Mouse (Mus musculus) cerebellum, adult 11-12 months (tissue): ENCODE measurements at regions not wholly inside any gene's neighbourhood (a gene's known extent, or its start where the extent isn't known, plus 50 kb on each side); places are given as distances from the start of the nearest gene placed in this dataset.

Experiments used
- DNase-seq: peaks from one replicate; pipeline ENCODE4 v3.0.0; 2022

GRCm38 (mm10) chr13:71334925-71335324, 493.3 kb upstream of the Adamts16 start:
- DNase-seq = no peak

DNA sequence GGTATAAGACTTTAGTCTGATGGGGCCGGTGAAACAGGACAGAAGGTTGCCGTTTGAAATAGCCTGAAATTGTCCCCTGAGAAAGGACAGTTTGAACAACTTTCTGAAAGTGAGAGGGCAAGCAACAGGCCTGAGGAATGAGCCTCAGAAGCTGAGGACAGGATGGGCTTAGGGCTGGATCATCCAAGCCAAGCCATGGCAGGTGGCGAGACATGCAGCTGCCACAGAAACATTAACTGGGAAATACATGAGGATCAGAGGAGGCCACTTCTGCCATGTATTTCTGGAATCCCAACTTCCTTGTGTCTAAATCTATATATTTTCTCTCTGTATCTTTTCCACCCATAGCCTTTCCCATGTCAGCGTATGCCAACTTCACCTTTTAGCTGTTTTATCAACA, 491.5 kb upstream of the Adamts16 start:
- no peak for DNase-seq

DNA sequence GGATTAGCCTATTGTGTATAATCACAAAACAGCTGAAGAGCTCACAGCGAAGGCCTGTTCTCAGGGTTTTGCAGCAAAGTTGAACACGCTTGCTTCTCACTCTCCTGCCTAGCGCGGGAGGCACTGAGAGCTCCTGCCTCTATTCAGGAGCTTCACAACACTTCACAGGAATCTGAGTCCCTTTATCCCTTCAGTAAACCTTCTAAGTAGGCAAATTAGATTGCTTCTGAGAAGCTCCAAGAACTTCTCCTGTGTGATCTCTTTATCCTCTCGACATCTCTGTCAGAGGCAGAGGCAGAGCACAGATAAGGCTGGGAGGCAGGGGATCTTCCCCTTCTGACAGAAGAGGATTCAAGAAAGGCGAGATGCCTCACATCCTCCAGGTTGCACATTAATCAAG, 488.7 kb upstream of the Adamts16 start:
- DNase-seq = no peak

DNA sequence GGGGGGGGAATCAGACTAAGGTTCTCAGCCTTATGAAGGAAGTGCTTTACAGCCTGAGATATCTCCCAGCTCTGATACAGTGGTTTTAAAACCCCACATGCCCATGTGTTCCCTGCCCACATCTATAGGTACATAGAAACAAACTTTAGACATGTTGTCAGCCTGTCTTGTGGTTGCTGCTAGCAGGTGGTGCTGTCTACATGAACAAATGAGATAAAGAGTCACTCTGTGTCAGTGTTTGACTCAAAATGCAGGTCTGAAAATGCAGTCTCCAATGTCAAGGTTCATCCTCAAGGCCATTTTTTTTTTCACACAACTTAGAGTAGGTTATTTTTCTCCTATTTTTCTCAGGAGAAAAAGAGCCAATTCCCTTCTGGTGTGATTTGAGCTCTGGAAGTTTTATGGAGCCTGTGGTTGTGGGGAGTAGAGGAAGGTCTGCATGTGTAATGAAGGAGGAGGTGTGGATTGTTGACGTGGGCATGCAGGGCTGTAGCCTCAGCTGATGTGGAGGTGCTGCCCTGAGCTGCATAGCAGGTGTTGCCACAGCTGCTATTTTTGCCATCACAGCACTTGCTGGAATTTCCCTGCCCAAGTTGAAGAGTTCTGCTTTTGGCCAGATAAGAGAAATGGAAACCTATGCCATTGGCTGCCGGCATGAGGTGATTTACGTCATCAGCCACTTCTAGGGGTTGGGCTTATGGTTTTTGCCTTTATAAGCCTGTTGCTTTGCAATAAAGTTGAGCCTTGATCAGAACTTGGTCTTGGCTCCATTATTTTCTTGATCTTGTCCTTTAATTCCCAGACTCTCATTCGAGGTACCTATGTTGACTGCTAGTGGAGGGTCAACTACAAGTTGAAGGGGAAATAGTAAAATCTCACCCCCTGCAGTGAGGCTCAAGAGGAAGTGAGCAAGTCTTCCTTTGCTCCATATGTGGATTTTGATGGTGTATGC, 486.5 kb upstream of the Adamts16 start:
- DNase-seq = no peak

GRCm38 (mm10) chr13:71320489-71320888, 478.9 kb upstream of the Adamts16 start:
- DNase-seq = no peak

DNA sequence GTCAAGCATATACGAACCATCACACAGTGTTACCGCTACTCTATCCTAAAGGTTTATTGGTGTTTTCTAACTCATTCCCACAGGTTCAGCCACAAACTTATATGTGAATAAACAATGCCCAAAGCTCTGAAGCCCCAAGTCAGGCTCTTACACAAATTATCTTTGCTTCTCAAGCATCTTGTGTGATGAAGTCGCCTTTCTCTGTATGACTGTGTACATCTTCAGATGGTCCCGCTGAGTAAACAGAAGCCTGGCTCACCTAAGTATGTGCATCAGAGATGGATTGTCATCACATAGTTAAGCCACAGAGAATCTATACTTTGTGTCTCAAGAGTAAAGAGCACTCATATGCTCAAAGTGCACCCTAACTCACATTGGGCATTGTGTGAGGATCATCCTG, 462.3 kb upstream of the Adamts16 start:
- DNase-seq = no peak

- DNase-seq = no peak
These were observed 434.4 kb upstream of the Adamts16 start for GRCm38 (mm10) chr13:71275991-71276390.

DNA sequence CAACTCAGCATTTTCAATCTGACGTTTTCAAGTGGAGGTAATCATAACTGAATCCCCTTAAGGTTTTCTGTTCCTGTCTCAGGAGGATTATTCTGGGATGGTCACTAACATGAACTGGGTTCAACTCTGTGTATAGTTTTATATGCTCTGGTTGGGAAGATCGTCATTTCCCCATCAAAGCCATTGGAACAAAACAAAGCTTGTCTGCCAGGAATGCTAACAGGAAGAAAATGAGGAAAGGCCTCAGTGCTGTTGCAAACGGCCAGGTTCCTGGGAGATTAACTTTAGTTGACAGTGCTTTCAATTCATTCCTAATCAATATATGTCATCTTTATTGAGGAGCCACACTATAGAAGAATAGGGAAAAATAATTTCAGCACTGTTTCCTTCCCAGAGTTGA, 432.5 kb upstream of the Adamts16 start:
- no peak for DNase-seq

DNA sequence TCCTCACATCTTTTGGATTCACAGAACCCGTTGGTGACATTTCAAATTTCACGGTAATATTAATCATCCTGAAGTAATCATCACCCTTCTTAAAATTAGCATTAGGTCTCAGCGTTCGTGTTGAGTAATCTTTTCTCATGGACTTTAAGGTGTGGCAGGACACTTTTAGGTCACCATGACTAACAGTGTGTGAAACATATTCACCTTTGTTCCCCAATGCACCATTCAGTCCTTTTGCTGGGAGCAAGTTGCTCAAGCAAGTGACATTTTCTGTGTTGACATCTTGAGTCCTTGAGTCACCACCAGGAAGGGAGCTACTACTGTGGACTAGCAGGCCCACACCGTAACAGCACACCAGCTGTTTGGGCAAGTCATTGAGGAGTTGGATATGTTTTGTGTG, 431.9 kb upstream of the Adamts16 start:
- DNase-seq = no peak

- DNase-seq = no peak
These were observed 431.5 kb upstream of the Adamts16 start for GRCm38 (mm10) chr13:71273067-71273466.

DNA sequence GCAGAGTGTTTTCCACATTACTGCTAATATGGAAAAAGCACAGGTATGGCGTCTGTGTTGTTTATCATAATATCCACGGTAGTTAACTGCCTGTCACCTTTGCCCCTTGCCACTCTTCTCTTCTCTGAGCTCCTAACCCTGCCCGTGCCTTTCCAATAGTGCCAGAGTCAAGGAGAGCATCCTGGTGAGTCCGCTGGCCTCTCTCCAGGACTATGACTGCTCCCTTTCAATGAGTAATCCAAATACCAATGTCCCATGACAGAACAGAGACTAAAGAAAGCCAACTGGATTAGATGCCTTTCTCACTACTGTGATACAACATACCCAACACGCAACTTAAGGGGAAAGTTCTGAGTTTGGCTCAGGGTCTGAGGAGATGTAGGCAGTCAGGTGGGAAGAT, 430.8 kb upstream of the Adamts16 start:
- no peak for DNase-seq

- no peak for DNase-seq
These were observed 430.3 kb upstream of the Adamts16 start for GRCm38 (mm10) chr13:71271727-71272418.

- no peak for DNase-seq
These were observed 428.8 kb upstream of the Adamts16 start for GRCm38 (mm10) chr13:71270370-71270769.

- DNase-seq = no peak
These were observed 427.9 kb upstream of the Adamts16 start for GRCm38 (mm10) chr13:71269496-71269895.

- DNase-seq = no peak
These were observed 421.8 kb upstream of the Adamts16 start for GRCm38 (mm10) chr13:71263315-71263878.

DNA sequence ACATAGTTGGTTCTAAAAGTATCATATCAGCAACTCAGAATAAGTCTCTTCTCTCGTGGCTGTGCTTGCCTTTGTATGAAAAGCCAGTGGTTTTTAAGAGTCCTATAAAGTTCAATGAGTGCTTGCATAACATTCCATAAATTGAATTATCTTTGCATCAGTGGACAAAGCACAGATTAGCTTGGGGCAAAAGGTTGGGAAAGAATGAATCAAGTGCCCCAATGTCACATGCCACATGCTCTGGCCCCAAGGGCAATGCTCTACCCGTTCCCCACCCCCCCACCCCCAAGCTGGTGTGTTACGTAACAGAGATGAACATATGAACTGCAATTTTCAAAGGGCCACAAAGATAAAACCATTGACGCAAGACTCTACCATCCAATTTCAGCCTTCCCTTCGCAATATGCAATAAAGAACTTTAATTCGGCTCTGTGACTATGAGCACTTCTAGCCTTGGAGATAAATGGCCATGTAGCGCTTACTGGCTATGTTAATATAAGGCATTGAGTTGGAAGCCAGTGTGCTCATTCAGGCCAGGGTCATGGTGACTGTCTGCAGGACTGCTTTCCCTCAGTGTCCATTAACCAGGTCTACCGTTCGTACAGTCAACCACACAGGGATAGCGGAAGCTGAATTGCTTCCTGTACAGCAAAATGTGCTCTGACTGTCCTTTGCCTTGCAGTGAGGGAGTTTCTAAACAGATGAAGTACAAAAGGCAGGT, 421.1 kb upstream of the Adamts16 start:
- no peak for DNase-seq

DNA sequence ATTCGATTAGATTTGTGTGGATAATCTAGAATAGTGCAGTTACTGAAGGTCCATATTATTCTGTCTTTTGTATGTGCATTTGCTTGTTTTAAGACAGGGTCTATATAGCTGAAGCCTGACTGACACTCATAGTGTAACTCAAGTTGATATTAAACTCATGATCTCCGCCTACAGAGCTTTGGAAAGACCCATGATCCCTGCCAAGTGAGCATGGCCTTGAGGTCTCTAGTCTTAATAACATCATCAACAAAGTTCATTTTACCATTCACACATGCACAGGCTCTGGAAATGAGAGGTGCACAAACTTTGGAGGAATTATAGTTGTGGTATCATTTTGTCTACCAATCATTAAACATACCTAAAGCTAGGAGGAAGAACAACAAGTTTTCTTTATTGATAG, 412.4 kb upstream of the Adamts16 start:
- DNase-seq = no peak

DNA sequence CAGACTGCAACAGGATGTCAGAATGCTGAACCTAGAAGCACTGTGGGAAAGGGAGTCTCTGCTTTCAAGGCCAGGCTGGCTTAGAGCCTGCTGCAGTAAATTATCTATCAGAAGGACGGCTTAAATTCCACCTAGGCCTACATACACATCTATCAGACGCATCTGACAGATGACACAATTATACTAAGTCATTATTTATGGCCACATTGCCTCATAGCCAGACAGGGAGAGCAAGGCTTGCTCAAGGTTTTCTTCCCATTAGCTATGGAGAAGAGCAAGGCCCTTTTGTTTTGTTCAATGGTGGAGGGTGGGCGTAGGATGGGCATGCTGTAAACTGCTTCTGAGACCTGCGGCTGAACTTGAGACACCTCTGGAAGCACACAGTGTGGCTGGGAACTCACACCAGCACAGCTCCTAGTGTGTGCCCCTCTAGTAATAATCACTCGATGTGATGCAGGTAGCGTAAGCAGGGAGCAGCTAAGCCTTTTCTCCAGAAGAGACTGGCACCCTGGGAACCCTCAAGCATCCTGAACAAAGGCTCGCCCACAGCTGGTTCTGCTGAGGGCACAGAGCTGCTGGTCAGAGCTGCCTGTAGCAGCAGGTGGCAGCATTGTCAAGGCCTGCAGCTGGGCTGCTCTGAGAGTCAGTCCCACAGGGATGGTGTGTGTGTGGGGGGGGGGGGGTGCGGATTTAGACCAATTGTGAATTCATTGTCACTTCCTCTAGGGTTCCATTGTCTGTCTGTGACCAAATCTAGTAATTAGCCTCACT, 406.8 kb upstream of the Adamts16 start:
- DNase-seq = no peak

GRCm38 (mm10) chr13:71247241-71247640, 405.6 kb upstream of the Adamts16 start:
- no peak for DNase-seq

DNA sequence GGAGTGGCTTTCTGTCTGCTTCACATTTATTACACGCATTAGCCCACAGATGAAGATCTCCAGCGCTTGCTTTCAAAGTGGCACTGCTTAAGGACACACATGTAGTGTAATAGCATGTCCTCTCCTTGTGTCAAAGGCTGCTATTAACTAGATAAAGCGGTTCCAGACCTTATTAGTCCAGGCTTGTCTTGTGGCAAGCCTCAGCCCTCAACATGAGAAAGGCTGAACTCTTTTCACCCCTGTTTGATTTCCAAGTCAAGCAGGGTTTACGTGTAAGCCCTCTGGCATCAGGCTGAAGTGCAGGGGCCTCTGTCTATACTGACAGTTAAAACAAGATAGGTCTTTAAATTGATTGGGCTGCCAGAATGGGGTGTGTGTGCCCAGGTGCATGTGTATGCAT, 403.7 kb upstream of the Adamts16 start:
- no peak for DNase-seq

DNA sequence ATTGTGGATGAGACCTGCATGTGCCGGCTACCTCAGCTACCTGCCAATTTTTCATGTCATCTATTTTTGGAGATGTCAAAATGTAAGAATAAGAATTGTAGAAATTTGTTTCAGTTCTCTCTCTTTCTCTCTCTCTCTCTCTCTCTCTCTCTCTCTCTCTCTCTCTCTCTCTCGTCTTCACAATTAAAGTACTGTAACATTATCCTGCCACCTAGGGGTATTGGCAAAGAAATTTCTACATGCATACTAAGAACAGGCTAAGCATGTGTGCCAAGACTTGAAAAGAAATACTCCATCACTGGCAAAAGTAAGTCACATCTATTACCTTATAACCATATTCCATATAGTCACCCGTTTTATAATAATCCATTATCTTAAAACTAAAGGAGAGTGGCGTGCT, 398.2 kb upstream of the Adamts16 start:
- no peak for DNase-seq

DNA sequence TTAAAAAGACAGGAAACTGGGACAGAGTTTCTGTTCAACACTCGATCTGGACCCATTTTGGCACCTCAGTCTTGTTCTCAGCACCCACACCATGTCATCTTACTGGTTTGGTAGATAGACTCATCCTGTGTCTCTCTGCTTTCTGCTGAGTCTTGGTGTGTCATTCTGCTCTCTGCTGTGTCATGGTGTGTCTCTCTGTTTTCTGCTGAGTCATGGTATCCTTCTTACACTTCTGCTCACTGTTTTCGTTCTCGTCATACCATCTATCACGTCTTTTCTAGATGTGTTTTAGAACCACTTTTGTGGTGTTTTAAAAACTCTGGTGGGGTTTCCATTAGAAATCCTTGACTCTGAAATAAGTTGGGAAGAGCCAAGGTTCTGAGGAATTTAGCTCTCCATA, 393.7 kb upstream of the Adamts16 start:
- DNase-seq = no peak
